Mouse (Mus musculus) stomach, postnatal 0 days (tissue): Measurements from ENCODE around the gene Egln3. TPM values are rescaled to one million over a fixed set of nuclear protein-coding genes. Genes with fewer than 3 reads are reported as not detected.

Source experiments
- ATAC-seq: fragments of 200-750 bp; cut with Nextera tagmentation; 2 replicates; pipeline ENCODE4 v1.8.0; 2017; ENCODE audit not compliant: low FRiP score, low TSS enrichment
- DNase-seq: peaks from one replicate; pipeline ENCODE4 v3.0.0-alpha.2; 2016; ENCODE audit warnings: low spot score
- H3K27ac ChIP-seq: fragments of 300-500 bp; sonication (generic); replicated peaks from 2 replicates; pipeline ENCODE4 v1.5.1; 2014; ENCODE audit warnings: mild to moderate bottlenecking, control low read depth
- H3K27me3 ChIP-seq: fragments of 300-500 bp; sonication (generic); 2 replicates; pipeline ENCODE4 v1.6.1; 2014; ENCODE audit warnings: low read length; ENCODE audit not compliant: control insufficient read depth, insufficient read depth
- H3K36me3 ChIP-seq: fragments of 300-500 bp; sonication (generic); 2 replicates; pipeline ENCODE4 v1.6.1; 2014; ENCODE audit warnings: low read length, mixed read lengths; ENCODE audit not compliant: control insufficient read depth, insufficient read depth
- H3K4me1 ChIP-seq: fragments of 300-500 bp; sonication (generic); replicated peaks from 2 replicates; pipeline ENCODE4 v1.6.1; 2014; ENCODE audit warnings: antibody characterized with exemption; ENCODE audit not compliant: control insufficient read depth, insufficient read depth
- H3K4me2 ChIP-seq: fragments of 300-500 bp; sonication (generic); replicated peaks from 2 replicates; pipeline ENCODE4 v1.6.1; 2014; ENCODE audit warnings: low read depth, mild to moderate bottlenecking, control low read depth, moderate library complexity
- H3K4me3 ChIP-seq: fragments of 300-500 bp; sonication (generic); 2 replicates; pipeline ENCODE4 v1.5.1; 2014; ENCODE audit warnings: low read depth, low read length, control low read depth
- H3K9ac ChIP-seq: fragments of 300-500 bp; sonication (generic); 2 replicates; pipeline ENCODE4 v1.6.1; 2014; ENCODE audit warnings: mild to moderate bottlenecking, low read length, control low read depth, mixed read lengths
- H3K9me3 ChIP-seq: fragments of 300-500 bp; sonication (generic); 2 replicates; pipeline ENCODE4 v1.6.1; 2016; ENCODE audit warnings: low read length; ENCODE audit not compliant: control insufficient read depth
- CTCF ChIP-seq: IDR thresholded peaks from 2 replicates; pipeline ENCODE4 v1.5.1; 2016; ENCODE audit warnings: antibody characterized with exemption, low read depth, mild to moderate bottlenecking, moderate library complexity
- EP300 ChIP-seq: optimal IDR thresholded peaks from 2 replicates; pipeline ENCODE3; 2016; ENCODE audit warnings: antibody characterized with exemption
- WGBS: fragments of 180-500 bp; shearing (Covaris S2); extraction: QIAGEN DNeasy Blood & Tissue Kit; methylation state at CpG from one replicate; pipeline ENCODE4 v1.1.7; 2014; 5-methylcytosine and 5-hydroxymethylcytosine counted together
- polyA plus RNA-seq: library from polyadenylated mRNA; unstranded; fragments of >200 nt; fragmentation: Nextera tagmentation; extraction: Ambion mirVana; gene quantifications from 2 replicates; pipeline ENCODE4 v1.2.1, GENCODE M21; 2015

The Egln3 gene
- polyA plus RNA-seq, 1 experiment from 2014 or later: 80.3 TPM

- Histone ChIP-seq H3K27ac (no peak overlapping the region), H3K36me3 (no peaks in the 10 kb centered on the region), H3K9ac (no peak overlapping the region), H3K9me3 (0 out of 2 replicates have a peak, but pooled peaks cover 3% of the 10 kb centered on the region), H3K4me3 (no peak overlapping the region), H3K27me3 (no peaks in the 10 kb centered on the region), H3K4me1 (no peaks in the 10 kb centered on the region), H3K4me2 (no peak overlapping the region)
- ATAC-seq (peak; percentile 66; the same call in 1 of the 2 replicates), DNase-seq (peak; percentile 22)
- WGBS: 72% methylated on average over 6 of the region's 6 CpGs
- no peak for TF ChIP-seq CTCF
- no peak for TF ChIP-seq EP300
Observed at GRCm38 (mm10) chr12:54233794-54234193, 30.1 kb upstream of the Egln3 start.

DNA sequence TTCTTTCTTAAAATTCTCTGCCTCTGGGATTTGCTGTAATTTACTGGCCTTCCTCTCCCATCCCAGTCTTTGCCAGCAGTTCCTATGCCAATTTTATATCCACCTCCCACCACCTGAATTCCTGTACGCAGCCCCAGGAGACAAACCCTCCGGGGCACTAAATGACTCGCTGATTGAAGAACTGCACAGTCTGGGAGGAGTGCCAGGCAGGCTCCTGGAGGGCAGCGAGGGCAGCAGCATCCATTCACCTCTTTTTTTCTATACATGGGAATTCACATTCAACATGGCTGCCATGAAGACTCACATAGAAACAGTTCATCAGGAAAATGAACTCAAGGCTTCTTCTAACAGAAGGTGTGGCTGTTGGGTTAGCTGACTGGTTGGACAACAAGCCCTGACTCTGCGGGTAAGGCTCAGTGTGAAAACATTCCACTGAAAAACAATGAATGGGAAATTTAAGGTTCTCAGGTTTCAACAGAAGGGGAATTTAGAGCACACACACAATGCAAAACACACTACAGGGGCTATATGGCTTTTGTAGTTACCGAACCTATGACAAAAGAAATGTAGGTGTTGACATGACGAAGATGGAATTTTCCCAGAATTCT is 29.4 kb upstream of the Egln3 start:
- H3K36me3 ChIP-seq: no peaks in the 10 kb centered on the region
- WGBS: 53% methylated on average over 7 of the region's 7 CpGs
- no peaks in the 10 kb centered on the region for H3K27me3 ChIP-seq
- no peak overlapping the region for H3K27ac ChIP-seq
- 0 out of 2 replicates have a peak, but pooled peaks cover 3% of the 10 kb centered on the region for H3K9me3 ChIP-seq
- no peak overlapping the region for H3K4me2 ChIP-seq
- H3K4me3 ChIP-seq: no peak overlapping the region
- TF ChIP-seq CTCF: no peak
- TF ChIP-seq EP300: no peak
- DNase-seq: no peak
- ATAC-seq: 0 out of 2 replicates have a peak, but pooled peaks have one; percentile 32
- H3K9ac ChIP-seq: no peak overlapping the region
- H3K4me1 ChIP-seq: no peaks in the 10 kb centered on the region

DNA sequence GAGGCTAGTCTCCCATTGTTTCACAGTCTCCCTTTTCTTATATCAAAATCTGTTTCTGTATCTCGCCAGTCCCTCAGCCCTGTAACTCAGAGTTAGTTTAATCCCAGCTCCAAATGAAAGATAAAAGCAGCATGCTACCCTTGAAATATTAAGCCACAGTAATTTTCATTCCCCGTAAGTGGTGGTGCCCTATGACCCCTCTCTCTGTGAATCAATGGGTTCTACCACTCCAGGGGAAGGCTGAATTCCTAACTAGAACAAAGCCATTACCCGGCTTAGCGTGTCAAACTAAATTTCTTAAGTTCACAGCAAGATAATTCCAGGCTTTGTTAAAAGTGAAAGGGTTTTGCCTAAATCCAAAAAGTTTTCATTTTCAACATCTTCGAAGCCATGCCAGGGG is 28.8 kb upstream of the Egln3 start:
- no peak overlapping the region for H3K4me3 ChIP-seq
- no peak overlapping the region for H3K4me2 ChIP-seq
- ATAC-seq (no peak), DNase-seq (no peak)
- no peaks in the 10 kb centered on the region for H3K36me3 ChIP-seq
- no peaks in the 10 kb centered on the region for H3K27me3 ChIP-seq
- 62% methylated on average over 5 of the region's 5 CpGs for WGBS
- no peaks in the 10 kb centered on the region for H3K4me1 ChIP-seq
- TF ChIP-seq EP300 (no peak), CTCF (no peak)
- no peak overlapping the region for H3K9ac ChIP-seq
- H3K27ac ChIP-seq: no peak overlapping the region
- 0 out of 2 replicates have a peak, but pooled peaks cover 3% of the 10 kb centered on the region for H3K9me3 ChIP-seq

GRCm38 (mm10) chr12:54227551-54227950 is 23.9 kb upstream of the Egln3 start:
- WGBS: 78% methylated on average over 8 of the region's 8 CpGs
- Histone ChIP-seq H3K27ac (no peak overlapping the region), H3K27me3 (no peaks in the 10 kb centered on the region), H3K4me1 (no peaks in the 10 kb centered on the region), H3K4me3 (no peak overlapping the region), H3K9ac (no peak overlapping the region), H3K36me3 (no peaks in the 10 kb centered on the region), H3K4me2 (no peak overlapping the region), H3K9me3 (no peaks in the 10 kb centered on the region)
- no peak for TF ChIP-seq EP300
- TF ChIP-seq CTCF: no peak
- DNase-seq (no peak), ATAC-seq (no peak)

DNA sequence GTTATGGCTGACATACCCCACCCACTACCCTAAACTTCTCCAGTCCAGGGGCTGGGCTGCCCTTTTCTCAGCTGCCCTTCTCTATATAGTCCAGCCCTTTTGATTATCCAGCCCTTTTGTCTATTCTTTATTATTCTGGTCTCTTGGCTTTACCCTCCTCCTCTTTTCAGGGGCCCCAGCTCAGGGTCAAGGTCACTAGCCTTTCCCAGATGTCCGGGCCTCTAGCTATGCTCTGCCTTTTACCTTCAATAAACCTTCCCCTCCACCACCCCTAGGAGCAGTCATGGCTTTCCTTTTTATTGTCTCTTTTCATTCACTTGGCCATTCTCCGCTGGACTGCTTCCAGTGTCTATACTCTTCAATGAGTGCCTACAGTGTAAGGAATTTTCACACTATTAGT is 22.7 kb upstream of the Egln3 start:
- no peak overlapping the region for H3K4me3 ChIP-seq
- no peak for ATAC-seq
- H3K27me3 ChIP-seq: no peaks in the 10 kb centered on the region
- H3K27ac ChIP-seq: no peak overlapping the region
- no peaks in the 10 kb centered on the region for H3K9me3 ChIP-seq
- no peaks in the 10 kb centered on the region for H3K4me1 ChIP-seq
- 76% methylated on average over 2 of the region's 2 CpGs for WGBS
- H3K9ac ChIP-seq: no peak overlapping the region
- no peak for DNase-seq
- H3K36me3 ChIP-seq: no peaks in the 10 kb centered on the region
- TF ChIP-seq EP300 (no peak), CTCF (no peak)
- no peak overlapping the region for H3K4me2 ChIP-seq

- Histone ChIP-seq H3K4me2 (no peak overlapping the region), H3K27me3 (no peaks in the 10 kb centered on the region), H3K4me3 (no peak overlapping the region), H3K36me3 (no peaks in the 10 kb centered on the region), H3K9ac (no peak overlapping the region), H3K9me3 (no peaks in the 10 kb centered on the region), H3K4me1 (no peaks in the 10 kb centered on the region), H3K27ac (no peak overlapping the region)
- DNase-seq (no peak), ATAC-seq (no peak)
- 63% methylated on average over 4 of the region's 4 CpGs for WGBS
- no peak for TF ChIP-seq EP300
Observed at GRCm38 (mm10) chr12:54225610-54226009, 21.9 kb upstream of the Egln3 start.
